Mouse (Mus musculus) spleen, postnatal 4 days (tissue): Measurements from ENCODE around the gene Olfr170.
"Not testable (repeated sequence)": the region's sequence is repeated elsewhere in the genome, so short reads cannot be mapped to it uniquely, and the experiment has no call there.

Experiments used
- DNase-seq, 2 experiments: peaks; one replicate each; pipeline ENCODE4 v3.0.0; 2022; ENCODE audit warnings: low spot score in 2 of 2

Gene Olfr170

DNA sequence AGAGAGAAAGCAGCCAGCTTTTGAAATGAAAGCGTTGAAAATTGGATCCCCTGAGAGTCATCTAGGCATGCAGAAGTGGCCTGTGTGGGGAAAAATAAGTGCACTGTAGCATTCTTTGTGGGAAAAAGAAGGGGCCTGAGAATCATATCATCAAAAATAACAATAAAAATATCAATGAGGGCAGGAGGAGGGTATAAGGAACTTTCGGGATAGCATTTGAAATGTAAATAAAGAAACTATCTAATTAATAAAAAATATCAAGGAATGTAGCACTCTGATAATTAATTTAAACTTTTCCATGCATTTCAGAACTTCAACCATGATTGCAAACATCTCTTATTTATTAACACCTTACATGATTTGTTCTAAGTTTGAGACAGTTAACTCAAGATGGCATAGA, at the start of gene Olfr170:
TSS of gene Olfr170 (minus strand) at position 101 of the 400 bp plus-strand sequence.
- not testable (repeated sequence) for DNase-seq

DNA sequence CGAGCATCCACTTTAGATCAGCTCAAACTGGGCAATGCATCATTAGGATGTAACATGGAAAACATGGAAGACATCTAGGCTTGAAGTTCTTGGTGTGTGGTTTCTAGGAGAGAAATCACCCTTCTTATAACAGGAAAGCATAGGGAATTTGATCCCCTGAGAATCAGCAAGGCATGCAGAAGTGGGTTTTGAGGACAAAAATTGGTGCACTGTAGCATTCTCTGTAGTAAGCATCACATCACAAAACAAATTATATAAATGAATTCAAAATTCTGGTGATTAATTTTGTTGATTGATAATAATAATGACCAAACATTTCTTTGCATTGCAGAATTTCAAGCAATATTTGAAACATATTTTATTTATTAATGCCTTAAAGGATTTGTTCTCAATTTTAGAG, 18.1 kb upstream of the Olfr170 start, which contains the start of gene Olfr171:
TSS of gene Olfr171 (minus strand) at position 101 of the 400 bp plus-strand sequence.
- no peak for DNase-seq

DNA sequence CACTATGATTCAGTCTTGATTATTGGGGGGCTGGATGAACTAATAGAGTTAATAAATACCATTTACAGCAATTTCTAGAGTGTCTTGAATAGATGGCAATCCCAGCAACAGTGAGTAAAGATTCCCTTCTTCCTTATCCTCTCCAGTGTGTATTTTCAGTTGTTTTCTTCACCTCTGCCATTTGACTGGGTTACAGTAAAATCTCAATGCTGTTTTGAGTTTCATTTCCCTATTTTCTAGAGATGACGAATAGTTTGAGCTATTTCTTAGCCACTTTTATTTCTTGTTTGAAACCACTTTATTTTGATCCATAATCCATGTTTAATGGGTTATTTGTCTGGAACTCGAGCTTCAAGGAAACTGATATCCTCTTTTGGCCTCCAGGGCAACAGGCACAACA, 8.5 kb downstream of the Olfr170 start:
- DNase-seq = no peak

DNA sequence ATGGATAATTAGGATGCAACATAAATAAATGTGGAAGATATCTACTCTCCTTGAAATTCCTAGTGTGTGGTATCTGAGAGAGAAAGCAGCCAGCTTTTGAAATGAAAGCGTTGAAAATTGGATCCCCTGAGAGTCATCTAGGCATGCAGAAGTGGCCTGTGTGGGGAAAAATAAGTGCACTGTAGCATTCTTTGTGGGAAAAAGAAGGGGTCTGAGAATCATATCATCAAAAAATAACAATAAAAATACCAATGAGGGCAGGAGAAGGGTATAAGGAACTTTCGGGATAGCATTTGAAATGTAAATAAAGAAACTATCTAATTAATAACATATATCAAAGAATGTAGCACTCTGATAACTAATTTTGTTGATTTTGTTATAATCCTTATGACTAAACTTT, 40.0 kb downstream of the Olfr170 start, which contains the start of gene Olfr169:
TSS of gene Olfr169 (minus strand) at position 101 of the 400 bp plus-strand sequence.
- DNase-seq = not testable (repeated sequence)
